Mouse (Mus musculus): ENCODE data around the gene Rftn2. TPM values are rescaled to one million over a fixed set of nuclear protein-coding genes. Genes with fewer than 3 reads are reported as not detected.

Gene Rftn2
- 13.6 and 17.5 TPM in 2 replicates for polyA plus RNA-seq (2021; fragmentation: Nextera tagmentation)
- long read RNA-seq, experiment 1, transcript Rftn2-201 (9 exons, 3,677 nt) = major isoform, 101 of 127 reads
- long read RNA-seq, experiment 1, partial matches to known transcripts = 4 of 127 reads
- long read RNA-seq, experiment 1, other reads (novel, unspliced or antisense) = 22 of 127 reads
- long read RNA-seq, experiment 2, transcript Rftn2-201 (9 exons, 3,677 nt) = major isoform, 18 of 24 reads
- long read RNA-seq, experiment 2, partial matches to known transcripts = 3 of 24 reads
- long read RNA-seq, experiment 2, other reads (novel, unspliced or antisense) = 3 of 24 reads

GRCm38 (mm10) chr1:55226011-55226857 is at the start of gene Rftn2:
TSS of gene Rftn2 (minus strand) at chr1:55226782.

GRCm38 (mm10) chr1:55236890-55237642 is 10.5 kb upstream of the Rftn2 start, which contains the start of gene Mars2:
TSS of gene Mars2 (plus strand) at chr1:55237177.

DNA sequence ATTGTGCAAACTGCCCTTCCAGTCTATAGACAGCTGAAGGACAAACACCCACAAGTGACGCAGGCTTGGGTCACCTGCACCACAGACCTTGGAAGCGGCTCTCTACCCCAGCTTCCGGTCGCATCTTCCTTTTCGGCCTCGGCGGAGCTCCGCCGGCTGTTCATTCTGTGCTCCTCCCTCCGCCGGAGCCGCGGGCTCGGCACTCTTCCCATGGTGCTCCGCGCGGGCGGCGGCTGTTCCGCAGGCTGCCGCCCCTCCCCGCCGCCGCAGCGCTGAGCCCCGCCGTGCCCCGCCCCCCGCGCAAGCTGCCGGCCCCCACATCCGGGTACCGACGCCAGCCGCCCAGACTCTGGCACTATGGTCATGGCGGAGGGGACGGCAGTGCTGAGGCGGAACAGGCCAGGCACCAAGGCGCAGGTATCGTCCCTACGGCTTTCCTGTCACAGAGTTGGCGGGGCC is 95.6 kb downstream of the Rftn2 start, which contains the start of gene Mob4:
Gene Mob4 (plus strand): TSS at position 289 of the 459 bp plus-strand sequence.

Other genes with a start within 250 kb of the Rftn2 start
- gene Sf3b1, start 199.3 kb downstream of the Rftn2 start, polyA plus RNA-seq (2021; fragmentation: Nextera tagmentation) = 70.2 and 104 TPM in 2 replicates
- gene Coq10b, start 174.0 kb downstream of the Rftn2 start, polyA plus RNA-seq (2021; fragmentation: Nextera tagmentation) = 30.6 and 32.6 TPM in 2 replicates
- 413 and 446 TPM in 2 replicates for gene Hspe1, start 138.7 kb downstream of the Rftn2 start, polyA plus RNA-seq (2021; fragmentation: Nextera tagmentation)
- gene Hspd1, start 138.5 kb downstream of the Rftn2 start, polyA plus RNA-seq (2021; fragmentation: Nextera tagmentation) = 135 and 162 TPM in 2 replicates
- gene Mob4, start 95.6 kb downstream of the Rftn2 start, polyA plus RNA-seq (2021; fragmentation: Nextera tagmentation) = 67.0 and 96.1 TPM in 2 replicates
- 3.0 and 3.5 TPM in 2 replicates for gene Mars2, start 10.4 kb upstream of the Rftn2 start, polyA plus RNA-seq (2021; fragmentation: Nextera tagmentation)
- not detected in 2 replicates for gene Boll, start 136.7 kb upstream of the Rftn2 start, polyA plus RNA-seq (2021; fragmentation: Nextera tagmentation)
- 2.5 and 6.0 TPM in 2 replicates for gene Plcl1, start 179.1 kb upstream of the Rftn2 start, polyA plus RNA-seq (2021; fragmentation: Nextera tagmentation)